In the genomic region with DNA sequence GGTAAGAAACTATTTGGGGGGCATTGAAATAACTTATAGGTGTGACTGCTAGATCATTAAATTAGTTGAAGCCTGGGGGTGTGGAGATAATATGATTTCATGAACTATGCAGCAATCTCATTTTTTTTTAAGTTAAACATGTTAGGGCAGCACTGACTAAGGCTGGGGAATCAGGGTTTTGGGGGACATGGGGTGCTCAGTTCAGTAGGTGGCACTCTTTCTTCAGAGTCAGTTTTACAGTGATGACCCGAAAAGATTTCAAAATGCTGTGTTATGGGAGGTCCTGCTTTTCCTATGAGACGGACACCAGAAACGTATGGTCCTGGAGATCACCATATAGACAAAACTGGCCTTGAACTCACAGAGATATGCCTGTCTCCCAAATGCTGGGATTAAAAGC, we compare ENCODE assay signal across 24 mouse cellular contexts.
"Had no signal": no experiment of that assay in that cellular context is flagged by ENCODE, and none has a peak within 500 bp of the region (broad histone marks: within the 10 kb centered on the region; RNA-seq: fewer than 3 reads in every experiment).

No protein-coding gene starts in this region.

- H3K4me1 ChIP-seq: hindbrain, embryonic 13.5 days; hindbrain, embryonic 15.5 days; intestine, embryonic 15.5 days had no signal

- DNase-seq: gastrocnemius, postnatal 14 days; gastrocnemius, postnatal 36 days; heart, adult 11 months; heart, postnatal 14 days; heart, postnatal 36 days; kidney, adult 18-20 months; kidney, adult 8-10 months; kidney, postnatal 10 days; kidney, postnatal 25 days; kidney, postnatal 4 days; layer of hippocampus, adult 9-11 months; left cerebral cortex, postnatal 4 days had no signal

- H3K4me3 ChIP-seq: heart, embryonic 10.5 days; heart, embryonic 13.5 days; heart, embryonic 15.5 days; hindbrain, embryonic 13.5 days; hindbrain, embryonic 15.5 days; intestine, embryonic 15.5 days; limb, embryonic 13.5 days; limb, embryonic 15.5 days; liver, embryonic 12.5 days had no signal

- H3K36me3 ChIP-seq: heart, embryonic 10.5 days; heart, embryonic 13.5 days; heart, embryonic 15.5 days; hindbrain, embryonic 13.5 days; hindbrain, embryonic 15.5 days; intestine, embryonic 15.5 days; limb, embryonic 13.5 days; limb, embryonic 15.5 days; liver, embryonic 12.5 days had no signal

- H3K9ac ChIP-seq: heart, embryonic 13.5 days; heart, embryonic 15.5 days; hindbrain, embryonic 13.5 days; hindbrain, embryonic 15.5 days; intestine, embryonic 15.5 days; limb, embryonic 13.5 days; limb, embryonic 15.5 days; liver, embryonic 12.5 days; liver, embryonic 14.5 days had no signal

- H3K4me2 ChIP-seq: heart, embryonic 13.5 days; heart, embryonic 15.5 days; hindbrain, embryonic 13.5 days; hindbrain, embryonic 15.5 days; intestine, embryonic 15.5 days; limb, embryonic 13.5 days; limb, embryonic 15.5 days; liver, embryonic 12.5 days had no signal

- H3K27ac ChIP-seq: hindbrain, embryonic 13.5 days; hindbrain, embryonic 15.5 days; intestine, embryonic 15.5 days; limb, embryonic 13.5 days; limb, embryonic 15.5 days; liver, embryonic 12.5 days; liver, embryonic 14.5 days had no signal

- ATAC-seq: inflammation-experienced regulatory T-cells, adult 6 months; intestine, embryonic 15.5 days; intestine, postnatal 0 days; liver, embryonic 12.5 days had no signal

- H3K9me3 ChIP-seq: heart, embryonic 10.5 days; heart, embryonic 13.5 days; heart, embryonic 15.5 days; hindbrain, embryonic 13.5 days; hindbrain, embryonic 15.5 days; intestine, embryonic 15.5 days; limb, embryonic 13.5 days; limb, embryonic 15.5 days; liver, embryonic 12.5 days had no signal

- H3K27me3 ChIP-seq: hindbrain, embryonic 13.5 days; hindbrain, embryonic 15.5 days; intestine, embryonic 15.5 days; limb, embryonic 13.5 days; limb, embryonic 15.5 days; liver, embryonic 12.5 days had no signal
